In the genomic region with DNA sequence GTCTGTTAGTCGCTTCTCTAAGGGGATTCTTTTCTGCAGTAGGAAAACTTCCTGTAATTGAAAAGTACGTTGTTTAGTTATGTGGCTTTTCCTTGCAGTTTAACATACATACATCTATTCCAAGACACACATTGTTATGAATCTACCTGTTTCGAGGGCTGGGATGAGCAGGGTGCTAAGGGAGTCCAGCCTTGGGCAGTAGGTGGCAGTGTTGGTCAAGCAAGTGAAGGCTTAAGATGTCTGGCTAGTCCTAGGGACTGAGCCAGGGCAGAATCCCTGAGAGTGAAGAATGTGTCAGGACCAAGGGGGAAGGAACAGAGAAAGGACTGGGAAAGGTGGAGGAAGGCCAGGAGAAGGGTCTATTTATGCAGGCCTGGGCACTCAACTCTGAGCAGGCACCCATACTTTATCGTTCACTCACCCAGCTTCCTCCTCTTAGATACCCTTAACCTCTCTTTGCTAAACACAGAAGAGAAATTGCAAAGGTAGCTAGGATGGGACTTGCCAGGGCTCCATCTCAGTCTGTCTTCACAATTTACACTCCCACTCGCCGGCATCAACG, we compare ENCODE assay signal across 8 mouse cellular contexts. TPM values are rescaled to one million over a fixed set of nuclear protein-coding genes. Genes with fewer than 3 reads are reported as not detected.
DNase-seq lines count a peak whose midpoint lies in the region; ATAC-seq and TF ChIP-seq lines count a peak whose summit lies in the region.

No protein-coding gene starts in this region.

- H3K36me3 ChIP-seq in G1E (replicated peaks), result no peaks in the 10 kb centered on the region
- H3K36me3 ChIP-seq in forebrain, embryonic 11.5 days (ENCODE audit: control insufficient read depth, insufficient read depth, low read length), result no peaks in the 10 kb centered on the region
- H3K36me3 ChIP-seq in hindbrain, embryonic 11.5 days (ENCODE audit: control insufficient read depth, insufficient read depth, low read length), result no peaks in the 10 kb centered on the region

- no peak overlapping the region for H3K4me2 ChIP-seq in forebrain, embryonic 11.5 days (ENCODE audit: low read depth, low read length, severe bottlenecking)
- H3K4me2 ChIP-seq in hindbrain, embryonic 11.5 days (replicated peaks; ENCODE audit: low read depth, low read length), result no peak overlapping the region

- H3K9me3 ChIP-seq in G1E (replicated peaks), result no peaks in the 10 kb centered on the region
- H3K9me3 ChIP-seq in forebrain, embryonic 11.5 days (ENCODE audit: control insufficient read depth, low read length), result no peaks in the 10 kb centered on the region
- no peaks in the 10 kb centered on the region for H3K9me3 ChIP-seq in hindbrain, embryonic 11.5 days (ENCODE audit: control insufficient read depth, low read length)

- no peak overlapping the region for H3K4me3 ChIP-seq in G1E (ENCODE audit: low read depth, low read length)
- no peak overlapping the region for H3K4me3 ChIP-seq in forebrain, embryonic 11.5 days (ENCODE audit: low read depth, low read length)
- no peak overlapping the region for H3K4me3 ChIP-seq in hindbrain, embryonic 11.5 days (ENCODE audit: low read depth, low read length)

- no peak for TF ChIP-seq CTCF in G1E (IDR thresholded peaks at IDR 0.05; ENCODE audit: low read depth, low read length)

- no peak overlapping the region for H3K27ac ChIP-seq in forebrain, embryonic 11.5 days (ENCODE audit: low read depth, low read length)
- H3K27ac ChIP-seq in hindbrain, embryonic 11.5 days (ENCODE audit: low read depth, low read length), result no peak overlapping the region

- H3K27me3 ChIP-seq in G1E (ENCODE audit: insufficient read depth, low read length), result no peaks in the 10 kb centered on the region
- H3K27me3 ChIP-seq in forebrain, embryonic 11.5 days (ENCODE audit: control insufficient read depth, insufficient read depth, low read length), result no peaks in the 10 kb centered on the region
- H3K27me3 ChIP-seq in hindbrain, embryonic 11.5 days (ENCODE audit: control insufficient read depth, insufficient read depth, low read length), result no peaks in the 10 kb centered on the region

- no peaks in the 10 kb centered on the region for H3K4me1 ChIP-seq in G1E (ENCODE audit: insufficient read depth, low read depth, low read length)
- no peaks in the 10 kb centered on the region for H3K4me1 ChIP-seq in forebrain, embryonic 11.5 days (replicated peaks; ENCODE audit: control insufficient read depth, insufficient read depth, low read length)
- H3K4me1 ChIP-seq in hindbrain, embryonic 11.5 days (replicated peaks; ENCODE audit: control insufficient read depth, insufficient read depth, low read length), result no peaks in the 10 kb centered on the region

- ATAC-seq in G1E (ENCODE audit: extremely low read depth, insufficient number of reproducible peaks, low FRiP score, poor library complexity, severe bottlenecking), result peak; percentile 40; the same call in 1 of the 2 replicates
- no peak for ATAC-seq in forebrain, embryonic 11.5 days (replicated peaks; ENCODE audit: low FRiP score)
- ATAC-seq in hindbrain, embryonic 11.5 days (ENCODE audit: low FRiP score), result no peak
- no peak; the same call in 1 of the 2 replicates for ATAC-seq in erythroblast, adult 5-6 weeks (replicated peaks; ENCODE audit: low FRiP score, poor library complexity, severe bottlenecking)

- no peak for DNase-seq in G1E (ENCODE audit: low spot score)
- peak; percentile 11 to 32 for DNase-seq in adrenal gland, postnatal 4 days (ENCODE audit: low spot score in 2 of 2)
- peak; percentile 72 for DNase-seq in forebrain, embryonic 11.5 days (ENCODE audit: low spot score)
- DNase-seq in hindbrain, embryonic 11.5 days (ENCODE audit: low spot score), result peak; percentile 75
- peak; percentile 65 to 78 for DNase-seq in layer of hippocampus, postnatal 10 days (ENCODE audit: low spot score in 2 of 2)
- peak; percentile 76 for DNase-seq in lung, postnatal 14 days
- peak; percentile 74 for DNase-seq in right cerebral cortex, postnatal 4 days

- WGBS in forebrain, embryonic 11.5 days, result 62% methylated on average over 7 of the region's 7 CpGs
- 58% methylated on average over 7 of the region's 7 CpGs for WGBS in hindbrain, embryonic 11.5 days

- no peak overlapping the region for H3K9ac ChIP-seq in forebrain, embryonic 11.5 days (ENCODE audit: low read length)
- no peak overlapping the region for H3K9ac ChIP-seq in hindbrain, embryonic 11.5 days (ENCODE audit: low read depth, low read length)

RNA-seq across cellular contexts. Expression of a gene that starts 23.2 kb away (rescaled TPM):
- total RNA-seq in G1E (2014; fragmentation: Nextera tagmentation), result 15.4 and 16.4 TPM in 2 replicates
- total RNA-seq in G1E (2017), result 20.7 and 22.8 TPM in 2 replicates
- 5.5 and 12.8 TPM in 2 replicates for polyA plus RNA-seq in G1E (2012)
- total RNA-seq in adrenal gland, postnatal 4 days (2021), result 10 to 100 TPM; 54.6 to 57.6 TPM
- polyA plus RNA-seq in forebrain, embryonic 11.5 days (2014; fragmentation: Nextera tagmentation; extraction: Ambion mirVana), result 75.4 and 78.6 TPM in 2 replicates
- 43.7 and 48.8 TPM in 2 replicates for polyA plus RNA-seq in hindbrain, embryonic 11.5 days (2014; fragmentation: Nextera tagmentation; extraction: Ambion mirVana)
- total RNA-seq in layer of hippocampus, postnatal 10 days (2021), result 10 to 100 TPM; 62.3 to 63.7 TPM
- total RNA-seq in erythroblast, adult 5-6 weeks (2015; ENCODE audit: low replicate concordance), result 4.2 and 24.2 TPM in 2 replicates
- total RNA-seq in erythroblast, adult 5-6 weeks (2017; ENCODE audit: low replicate concordance), result 4.8 and 10.5 TPM in 2 replicates

RNA-seq across cellular contexts. Expression of a gene that starts 29.0 kb away (rescaled TPM):
- total RNA-seq in G1E (2014; fragmentation: Nextera tagmentation) (not detected in 2 replicates), G1E (2017) (0.12 TPM in 1 of 2 replicates, not detected in the other)
- polyA plus RNA-seq in G1E (2012), result not detected in 2 replicates
- total RNA-seq in adrenal gland, postnatal 4 days (2021), result 1 to 10 TPM in 1 of 2 experiments, under 1 TPM in 1; 0.71 to 1.1 TPM
- 1.5 and 1.7 TPM in 2 replicates for polyA plus RNA-seq in forebrain, embryonic 11.5 days (2014; fragmentation: Nextera tagmentation; extraction: Ambion mirVana)
- polyA plus RNA-seq in hindbrain, embryonic 11.5 days (2014; fragmentation: Nextera tagmentation; extraction: Ambion mirVana), result 2.2 and 2.9 TPM in 2 replicates
- total RNA-seq in layer of hippocampus, postnatal 10 days (2021), result 1 to 10 TPM; 4.2 to 4.4 TPM
- total RNA-seq in erythroblast, adult 5-6 weeks (2015; ENCODE audit: low replicate concordance), result not detected in 2 replicates
- not detected in 2 replicates for total RNA-seq in erythroblast, adult 5-6 weeks (2017; ENCODE audit: low replicate concordance)
